Mouse (Mus musculus): Measurements from ENCODE around the gene Ndufaf5.

DNA sequence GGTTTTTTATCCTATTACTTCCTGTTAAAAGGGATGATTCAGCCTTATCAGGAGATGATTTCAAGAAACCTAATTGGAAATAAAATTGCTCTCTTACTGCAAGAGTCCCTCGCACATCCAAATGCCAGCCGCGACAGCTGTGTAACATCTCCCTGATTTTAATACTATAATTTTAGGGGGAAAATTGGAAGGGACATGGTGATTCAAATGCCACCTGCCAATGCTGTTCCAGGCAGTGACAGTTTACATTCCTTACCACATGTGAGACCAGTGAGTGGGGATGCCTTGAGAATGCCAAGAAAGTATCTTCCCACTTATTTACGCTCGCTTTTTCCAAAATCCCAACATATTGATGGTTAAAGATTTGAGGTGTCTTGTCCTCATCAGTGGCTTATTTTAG lies 72.7 kb downstream of the Ndufaf5 start:
- TF ChIP-seq CTCF (IDR thresholded peaks at IDR 0.05; ENCODE audit: borderline replicate concordance, control insufficient read depth, extremely low read depth, insufficient read depth, low read length, poor library complexity) (no peak), POLR2A (IDR thresholded peaks at IDR 0.05; ENCODE audit: control insufficient read depth, extremely low read depth, insufficient read depth, low read length, poor library complexity) (no peak)

Data from thymus, adult 2 months (tissue).